Mouse (Mus musculus) heart, embryonic 15.5 days (tissue): ENCODE results near the gene Slc22a15. TPM values are rescaled to one million over a fixed set of nuclear protein-coding genes. Genes with fewer than 3 reads are reported as not detected.

ENCODE experiments used
- ATAC-seq: fragments of 200-750 bp; cut with Nextera tagmentation; replicated peaks from 2 replicates; pipeline ENCODE4 v1.8.0; 2017; ENCODE audit warnings: low read depth, moderate TSS enrichment; ENCODE audit not compliant: insufficient number of reproducible peaks, insufficient read depth, low FRiP score
- H3K27ac ChIP-seq: fragments of 300-500 bp; sonication (generic); 2 replicates; pipeline ENCODE4 v1.5.1; 2015; ENCODE audit warnings: mild to moderate bottlenecking, inconsistent platforms
- H3K27me3 ChIP-seq: fragments of 300-500 bp; sonication (generic); 2 replicates; pipeline ENCODE4 v1.6.1; 2015; ENCODE audit warnings: inconsistent platforms
- H3K36me3 ChIP-seq: fragments of 300-500 bp; sonication (generic); 2 replicates; pipeline ENCODE4 v1.6.1; 2015; ENCODE audit warnings: mild to moderate bottlenecking, inconsistent platforms
- H3K4me1 ChIP-seq: fragments of 300-500 bp; sonication (generic); replicated peaks from 2 replicates; pipeline ENCODE4 v1.6.1; 2015; ENCODE audit warnings: inconsistent platforms
- H3K4me2 ChIP-seq: fragments of 300-500 bp; sonication (generic); 2 replicates; pipeline ENCODE4 v1.6.1; 2015; ENCODE audit warnings: inconsistent platforms, mild to moderate bottlenecking, moderate library complexity
- H3K4me3 ChIP-seq: fragments of 300-500 bp; sonication (generic); 2 replicates; pipeline ENCODE4 v1.5.1; 2015; ENCODE audit warnings: mild to moderate bottlenecking, inconsistent platforms
- H3K9ac ChIP-seq: fragments of 300-500 bp; sonication (generic); 2 replicates; pipeline ENCODE4 v1.6.1; 2015; ENCODE audit warnings: mild to moderate bottlenecking, inconsistent platforms
- H3K9me3 ChIP-seq: fragments of 300-500 bp; sonication (generic); replicated peaks from 2 replicates; pipeline ENCODE4 v1.6.1; 2016; ENCODE audit warnings: inconsistent platforms
- WGBS: fragments of 180-500 bp; shearing (Covaris S2); methylation state at CpG from one replicate; pipeline ENCODE4 v1.1.7; 2015; ENCODE audit warnings: mixed read lengths; 5-methylcytosine and 5-hydroxymethylcytosine counted together
- polyA plus RNA-seq: library from polyadenylated mRNA; unstranded; fragments of >200 nt; fragmentation: Nextera tagmentation; extraction: Ambion mirVana; gene quantifications from 2 replicates; pipeline ENCODE4 v1.2.1, GENCODE M21; 2015

Slc22a15 gene
- polyA plus RNA-seq, 1 experiment from 2014 or later: 4.1 TPM

- WGBS: 75% methylated on average over 7 of the region's 7 CpGs
- Histone ChIP-seq H3K36me3 (peaks cover 17% of the 10 kb centered on the region), H3K4me1 (no peaks in the 10 kb centered on the region), H3K27ac (no peak overlapping the region), H3K4me3 (no peak overlapping the region), H3K4me2 (no peak overlapping the region), H3K9ac (no peak overlapping the region), H3K9me3 (no peaks in the 10 kb centered on the region), H3K27me3 (no peaks in the 10 kb centered on the region)
- ATAC-seq: no peak
These were observed 64.1 kb downstream of the Slc22a15 start for GRCm38 (mm10) chr3:101860151-101860550.

GRCm38 (mm10) chr3:101859740-101860139 is 64.5 kb downstream of the Slc22a15 start:
- peaks cover 17% of the 10 kb centered on the region for H3K36me3 ChIP-seq
- WGBS: 83% methylated on average over 7 of the region's 7 CpGs
- H3K27me3 ChIP-seq: no peaks in the 10 kb centered on the region
- no peaks in the 10 kb centered on the region for H3K9me3 ChIP-seq
- H3K4me2 ChIP-seq: no peak overlapping the region
- no peak overlapping the region for H3K27ac ChIP-seq
- ATAC-seq: no peak
- H3K9ac ChIP-seq: no peak overlapping the region
- H3K4me1 ChIP-seq: no peaks in the 10 kb centered on the region
- H3K4me3 ChIP-seq: no peak overlapping the region

GRCm38 (mm10) chr3:101854075-101854474 is 70.2 kb downstream of the Slc22a15 start:
- 71% methylated on average over 1 of the region's 1 CpGs for WGBS

GRCm38 (mm10) chr3:101851363-101851762 is 72.9 kb downstream of the Slc22a15 start:
- no peaks in the 10 kb centered on the region for H3K27me3 ChIP-seq
- WGBS: 56% methylated on average over 6 of the region's 6 CpGs
- H3K4me2 ChIP-seq: no peak overlapping the region

More at GRCm38 (mm10) chr3:101854075-101854474, 70.2 kb downstream of the Slc22a15 start:
- Histone ChIP-seq H3K4me1 (0 out of 2 replicates have a peak, but pooled peaks cover 3% of the 10 kb centered on the region), H3K27ac (no peak overlapping the region), H3K27me3 (no peaks in the 10 kb centered on the region), H3K9me3 (no peaks in the 10 kb centered on the region), H3K4me2 (no peak overlapping the region), H3K36me3 (0 out of 2 replicates have a peak, but pooled peaks cover 3% of the 10 kb centered on the region), H3K4me3 (no peak overlapping the region), H3K9ac (no peak overlapping the region)
- no peak for ATAC-seq

GRCm38 (mm10) chr3:101848816-101849215 is 75.4 kb downstream of the Slc22a15 start, which contains the start of gene Mab21l3:
Gene Mab21l3 (minus strand): TSS chr3:101848959.
- no peak for ATAC-seq
- no peak within 1 kb of the TSS for H3K4me2 ChIP-seq
- H3K9me3 ChIP-seq: no peaks in the 10 kb centered on the region
- H3K9ac ChIP-seq: no peak within 1 kb of the TSS
- WGBS: 81% methylated on average over 5 of the region's 5 CpGs
- H3K27me3 ChIP-seq: no peaks in the 10 kb centered on the region
- no peak within 1 kb of the TSS for H3K27ac ChIP-seq
- no peaks in the 10 kb centered on the region for H3K36me3 ChIP-seq
- H3K4me1 ChIP-seq: 0 out of 2 replicates have a peak, but pooled peaks cover 3% of the 10 kb centered on the region
- no peak within 1 kb of the TSS for H3K4me3 ChIP-seq

More at GRCm38 (mm10) chr3:101851363-101851762, 72.9 kb downstream of the Slc22a15 start:
- H3K27ac ChIP-seq: no peak overlapping the region
- no peak overlapping the region for H3K9ac ChIP-seq
- H3K9me3 ChIP-seq: no peaks in the 10 kb centered on the region
- H3K4me1 ChIP-seq: 0 out of 2 replicates have a peak, but pooled peaks cover 3% of the 10 kb centered on the region
- H3K36me3 ChIP-seq: no peaks in the 10 kb centered on the region
- ATAC-seq: no peak
- H3K4me3 ChIP-seq: no peak overlapping the region

- ATAC-seq: no peak
- H3K9ac ChIP-seq: no peak overlapping the region
- no peak overlapping the region for H3K4me2 ChIP-seq
- H3K27me3 ChIP-seq: no peaks in the 10 kb centered on the region
- WGBS: 61% methylated on average over 4 of the region's 4 CpGs
- H3K9me3 ChIP-seq: no peaks in the 10 kb centered on the region
- no peaks in the 10 kb centered on the region for H3K36me3 ChIP-seq
- no peaks in the 10 kb centered on the region for H3K4me1 ChIP-seq
- no peak overlapping the region for H3K27ac ChIP-seq
- no peak overlapping the region for H3K4me3 ChIP-seq
These were observed 78.2 kb downstream of the Slc22a15 start for GRCm38 (mm10) chr3:101846096-101846495.

GRCm38 (mm10) chr3:101842372-101843094 is 81.7 kb downstream of the Slc22a15 start:
- no peaks in the 10 kb centered on the region for H3K36me3 ChIP-seq
- H3K27me3 ChIP-seq: no peaks in the 10 kb centered on the region
- 83% methylated on average over 7 of the region's 7 CpGs for WGBS
- no peak for ATAC-seq
- H3K4me1 ChIP-seq: no peaks in the 10 kb centered on the region
- H3K4me3 ChIP-seq: no peak overlapping the region
- H3K4me2 ChIP-seq: no peak overlapping the region
- H3K9ac ChIP-seq: no peak overlapping the region
- H3K9me3 ChIP-seq: no peaks in the 10 kb centered on the region
- H3K27ac ChIP-seq: no peak overlapping the region

GRCm38 (mm10) chr3:101839327-101839726 is 84.9 kb downstream of the Slc22a15 start:
- no peak overlapping the region for H3K27ac ChIP-seq
- no peaks in the 10 kb centered on the region for H3K27me3 ChIP-seq
- ATAC-seq: no peak
- H3K36me3 ChIP-seq: no peaks in the 10 kb centered on the region
- no peaks in the 10 kb centered on the region for H3K9me3 ChIP-seq
- H3K4me3 ChIP-seq: no peak overlapping the region
- peaks cover 12% of the 10 kb centered on the region for H3K4me1 ChIP-seq
- no peak overlapping the region for H3K4me2 ChIP-seq
- WGBS: 82% methylated on average over 9 of the region's 9 CpGs
- no peak overlapping the region for H3K9ac ChIP-seq

- Histone ChIP-seq H3K27ac (no peak overlapping the region), H3K9me3 (no peaks in the 10 kb centered on the region), H3K27me3 (no peaks in the 10 kb centered on the region), H3K4me3 (no peak overlapping the region), H3K4me1 (peaks cover 12% of the 10 kb centered on the region), H3K36me3 (no peaks in the 10 kb centered on the region), H3K9ac (no peak overlapping the region), H3K4me2 (no peak overlapping the region)
- WGBS: 79% methylated on average over 3 of the region's 3 CpGs
- no peak for ATAC-seq
These were observed 87.3 kb downstream of the Slc22a15 start for GRCm38 (mm10) chr3:101836971-101837370.

- Histone ChIP-seq H3K36me3 (no peaks in the 10 kb centered on the region), H3K4me1 (peaks cover 12% of the 10 kb centered on the region), H3K4me2 (peak overlapping the region; percentile 57), H3K27ac (no peak overlapping the region), H3K4me3 (peak overlapping the region; percentile 27; the same call in 1 of the 2 replicates), H3K9me3 (no peaks in the 10 kb centered on the region), H3K9ac (no peak overlapping the region), H3K27me3 (no peaks in the 10 kb centered on the region)
- ATAC-seq: no peak
- WGBS: 65% methylated on average over 5 of the region's 5 CpGs
These were observed 87.7 kb downstream of the Slc22a15 start for GRCm38 (mm10) chr3:101836532-101836931.

- H3K27me3 ChIP-seq: no peaks in the 10 kb centered on the region
- peak; percentile 84 for ATAC-seq
- H3K4me1 ChIP-seq: peaks cover 14% of the 10 kb centered on the region
- no peaks in the 10 kb centered on the region for H3K9me3 ChIP-seq
- WGBS: under 1% methylated on average over 8 of the region's 8 CpGs
- 0 out of 2 replicates have a peak overlapping the region, but pooled peaks have one; percentile 22 for H3K9ac ChIP-seq
- no peaks in the 10 kb centered on the region for H3K36me3 ChIP-seq
- peak overlapping the region; percentile 27 for H3K4me3 ChIP-seq
- peak overlapping the region; percentile 57 for H3K4me2 ChIP-seq
- peak overlapping the region; percentile 51 for H3K27ac ChIP-seq
These were observed 88.2 kb downstream of the Slc22a15 start for GRCm38 (mm10) chr3:101836045-101836444.
